Mouse (Mus musculus): ENCODE measurements around the gene Pgm5. TPM values are rescaled to one million over a fixed set of nuclear protein-coding genes. Genes with fewer than 3 reads are reported as not detected.

Pgm5 gene
- 0.44 and 0.74 TPM in 2 replicates for polyA plus RNA-seq (2015; fragmentation: Nextera tagmentation; extraction: Ambion mirVana)

DNA sequence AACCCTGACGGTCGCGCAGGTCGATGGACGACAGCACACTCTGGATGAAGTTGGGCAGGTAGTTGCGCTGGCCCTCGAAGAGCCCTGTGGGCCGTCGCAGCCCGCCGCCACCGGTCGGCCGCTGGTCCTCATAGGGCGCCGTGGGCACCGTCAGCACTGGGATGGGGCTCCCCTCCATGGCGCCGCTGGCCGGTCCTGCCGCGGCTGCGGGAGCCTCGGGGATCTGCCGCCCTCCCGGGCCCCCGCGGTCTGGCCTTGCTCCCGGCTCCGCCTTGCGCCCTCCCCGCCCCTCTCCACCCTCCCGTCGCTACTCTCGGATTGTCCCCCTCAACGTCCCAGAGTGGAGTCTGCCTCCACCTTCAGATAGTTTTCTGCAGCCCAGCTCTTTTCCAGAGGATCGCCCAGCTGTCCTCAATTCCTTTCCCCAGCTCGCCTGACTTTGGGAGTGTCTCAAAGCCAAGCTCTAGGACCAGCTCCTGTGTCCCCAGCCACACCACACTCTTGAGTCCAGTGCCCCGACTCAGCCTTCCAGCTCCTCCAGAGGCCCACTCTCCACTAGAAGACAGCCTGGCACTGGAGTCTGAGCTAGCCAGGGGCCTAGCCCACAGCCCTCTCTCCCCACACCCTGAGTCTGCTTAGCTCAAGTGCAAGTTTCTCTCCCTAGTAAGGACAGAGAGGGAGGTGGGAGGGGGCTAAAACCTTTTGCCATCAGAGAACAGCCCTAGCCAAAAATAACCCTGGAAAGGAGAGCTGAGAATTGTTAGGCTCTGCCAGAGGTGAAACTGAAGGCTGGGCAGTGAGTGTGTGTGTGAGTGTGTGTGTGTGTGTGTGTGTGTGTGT lies at the start of gene Pgm5:
Pgm5 (minus strand) TSS at position 244 of the 840 bp plus-strand sequence.
- 1% methylated on average over 39 of the region's 39 CpGs for WGBS
- peak within 1 kb of the TSS; percentile 54 for H3K4me2 ChIP-seq
- peak within 1 kb of the TSS; percentile 4; the same call in 1 of the 2 replicates for H3K9ac ChIP-seq
- H3K27ac ChIP-seq = no peak within 1 kb of the TSS
- H3K4me3 ChIP-seq = peak within 1 kb of the TSS; percentile 29
- peaks cover 23% of the 10 kb centered on the region for H3K27me3 ChIP-seq (replicated peaks)
- H3K36me3 ChIP-seq (replicated peaks) = no peaks in the 10 kb centered on the region
- peak; percentile 39; the same call in 1 of the 2 replicates for ATAC-seq (replicated peaks)
- no peaks in the 10 kb centered on the region for H3K9me3 ChIP-seq
- H3K4me1 ChIP-seq = peaks cover 7% of the 10 kb centered on the region

- Histone ChIP-seq H3K36me3 (replicated peaks) (no peaks in the 10 kb centered on the region), H3K4me3 (no peak overlapping the region), H3K4me2 (no peak overlapping the region), H3K27me3 (replicated peaks) (peaks cover 8% of the 10 kb centered on the region; the same call in 1 of the 2 replicates), H3K9ac (no peak overlapping the region), H3K27ac (no peak overlapping the region), H3K4me1 (no peaks in the 10 kb centered on the region), H3K9me3 (no peaks in the 10 kb centered on the region)
- WGBS = 90% methylated on average over 3 of the region's 3 CpGs
- no peak for ATAC-seq (replicated peaks)
These were observed 46.9 kb upstream of the Pgm5 start for GRCm38 (mm10) chr19:24908385-24909155.

DNA sequence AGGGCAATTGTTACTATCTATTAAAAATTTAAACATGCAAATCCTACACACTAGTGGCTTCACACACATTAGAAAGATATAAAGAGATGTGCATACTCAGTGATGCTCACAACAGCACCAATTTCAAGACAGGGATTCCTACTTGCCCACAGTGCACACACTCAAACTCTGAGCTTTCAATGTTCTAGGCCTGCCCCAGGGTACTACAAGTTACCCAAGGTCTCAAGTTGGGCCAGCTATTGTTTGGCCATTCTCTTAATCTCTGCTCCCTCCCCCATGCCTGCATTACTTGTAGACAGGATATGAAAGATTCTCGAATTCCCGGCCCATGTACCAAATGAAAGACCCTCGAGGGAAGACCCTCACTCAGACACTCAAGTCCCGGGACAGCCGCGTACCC lies 46.0 kb upstream of the Pgm5 start:
- Histone ChIP-seq H3K27me3 (replicated peaks) (peaks cover 16% of the 10 kb centered on the region), H3K4me1 (no peaks in the 10 kb centered on the region), H3K9me3 (no peaks in the 10 kb centered on the region), H3K9ac (no peak overlapping the region), H3K4me2 (no peak overlapping the region), H3K36me3 (replicated peaks) (no peaks in the 10 kb centered on the region), H3K27ac (no peak overlapping the region), H3K4me3 (no peak overlapping the region)
- 89% methylated on average over 6 of the region's 6 CpGs for WGBS
- no peak for ATAC-seq (replicated peaks)

GRCm38 (mm10) chr19:24902821-24903220 lies 41.2 kb upstream of the Pgm5 start:
- no peak for ATAC-seq (replicated peaks)

GRCm38 (mm10) chr19:24902256-24902655 lies 40.6 kb upstream of the Pgm5 start:
- Histone ChIP-seq H3K27me3 (replicated peaks) (peaks cover 60% of the 10 kb centered on the region), H3K4me2 (no peak overlapping the region), H3K9me3 (no peaks in the 10 kb centered on the region), H3K4me3 (no peak overlapping the region), H3K9ac (no peak overlapping the region), H3K27ac (no peak overlapping the region), H3K36me3 (replicated peaks) (no peaks in the 10 kb centered on the region), H3K4me1 (peaks cover 27% of the 10 kb centered on the region)
- no peak for ATAC-seq (replicated peaks)
- WGBS = 8% methylated on average over 2 of the region's 2 CpGs

More at GRCm38 (mm10) chr19:24902821-24903220, 41.2 kb upstream of the Pgm5 start:
- 47% methylated on average over 2 of the region's 2 CpGs for WGBS
- H3K4me2 ChIP-seq = no peak overlapping the region
- H3K36me3 ChIP-seq (replicated peaks) = no peaks in the 10 kb centered on the region
- no peak overlapping the region for H3K4me3 ChIP-seq
- peaks cover 23% of the 10 kb centered on the region for H3K4me1 ChIP-seq
- no peak overlapping the region for H3K9ac ChIP-seq
- H3K9me3 ChIP-seq = no peaks in the 10 kb centered on the region
- no peak overlapping the region for H3K27ac ChIP-seq
- peaks cover 57% of the 10 kb centered on the region for H3K27me3 ChIP-seq (replicated peaks)

- H3K36me3 ChIP-seq (replicated peaks) = no peaks in the 10 kb centered on the region
- ATAC-seq (replicated peaks) = no peak
- H3K27me3 ChIP-seq (replicated peaks) = peaks cover 64% of the 10 kb centered on the region
- no peak overlapping the region for H3K9ac ChIP-seq
- peaks cover 30% of the 10 kb centered on the region for H3K4me1 ChIP-seq
- H3K9me3 ChIP-seq = no peaks in the 10 kb centered on the region
- no peak overlapping the region for H3K4me3 ChIP-seq
- H3K27ac ChIP-seq = no peak overlapping the region
- no peak overlapping the region for H3K4me2 ChIP-seq
- 8% methylated on average over 3 of the region's 3 CpGs for WGBS
These were observed 40.0 kb upstream of the Pgm5 start for GRCm38 (mm10) chr19:24901666-24902065.

- Histone ChIP-seq H3K27me3 (replicated peaks) (peaks cover 72% of the 10 kb centered on the region), H3K27ac (no peak within 1 kb of the TSS), H3K9ac (no peak within 1 kb of the TSS; the same call in 1 of the 2 replicates), H3K4me2 (peak within 1 kb of the TSS; percentile 62), H3K4me1 (peaks cover 30% of the 10 kb centered on the region), H3K4me3 (peak within 1 kb of the TSS; percentile 36), H3K36me3 (replicated peaks) (no peaks in the 10 kb centered on the region), H3K9me3 (no peaks in the 10 kb centered on the region)
- 0 out of 2 replicates have a peak, but pooled peaks have one; percentile 21 for ATAC-seq (replicated peaks)
- WGBS = under 1% methylated on average over 27 of the region's 27 CpGs
These were observed 39.0 kb upstream of the Pgm5 start, which contains the start of gene Foxd4 for GRCm38 (mm10) chr19:24900581-24901220. Foxd4 (minus strand) TSS chr19:24901197.

DNA sequence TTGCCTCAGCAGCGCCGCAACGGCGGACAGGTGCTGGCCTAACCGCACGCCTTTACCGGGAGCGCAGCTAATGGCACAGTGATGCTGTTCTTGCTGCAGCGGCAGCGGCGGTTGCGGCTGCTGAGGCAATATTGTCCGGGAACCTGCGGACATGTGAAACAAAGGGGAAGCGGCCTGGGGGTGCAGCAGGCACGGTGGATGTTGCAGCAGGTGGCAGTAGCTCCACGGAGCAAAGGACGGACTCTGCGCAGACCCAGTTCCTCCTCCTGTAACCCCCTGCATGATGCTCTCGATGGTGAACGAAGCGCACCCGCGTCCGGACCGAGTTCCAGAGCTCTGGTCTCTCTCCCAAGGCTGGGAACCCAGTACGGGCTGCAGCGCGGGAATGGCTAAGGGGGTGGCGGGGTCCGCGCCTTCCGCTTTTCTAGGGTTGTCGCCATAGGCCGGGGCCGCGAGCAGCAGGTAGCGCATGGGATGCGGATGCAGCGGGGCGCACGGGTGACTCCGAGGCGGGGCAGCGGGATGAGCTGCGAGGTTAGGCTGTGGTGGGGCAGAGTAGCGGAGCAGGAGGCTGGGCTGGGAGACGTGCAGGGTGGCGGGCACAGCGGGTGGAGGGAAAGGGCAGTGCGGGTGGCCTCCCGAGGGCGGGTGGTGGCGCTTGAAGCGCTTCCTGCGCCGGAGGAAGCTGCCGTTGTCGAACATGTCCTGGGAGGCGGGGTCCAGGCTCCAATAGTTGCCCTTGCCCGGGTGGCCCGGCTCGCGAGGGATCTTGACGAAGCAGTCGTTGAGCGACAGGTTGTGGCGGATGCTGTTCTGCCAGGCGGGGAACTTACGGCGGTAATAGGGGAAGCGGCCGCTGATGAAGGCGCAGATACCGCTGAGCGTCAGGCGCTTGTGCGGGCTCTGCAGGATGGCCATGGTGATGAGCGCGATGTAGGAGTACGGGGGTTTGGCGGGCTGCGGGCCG lies 38.2 kb upstream of the Pgm5 start:
- Histone ChIP-seq H3K27ac (no peak overlapping the region), H3K9me3 (no peaks in the 10 kb centered on the region), H3K9ac (no peak overlapping the region; the same call in 1 of the 2 replicates), H3K36me3 (replicated peaks) (no peaks in the 10 kb centered on the region), H3K4me2 (peak overlapping the region; percentile 62), H3K4me3 (peak overlapping the region; percentile 36), H3K4me1 (peaks cover 30% of the 10 kb centered on the region), H3K27me3 (replicated peaks) (peaks cover 81% of the 10 kb centered on the region)
- WGBS = under 1% methylated on average over 83 of the region's 84 CpGs
- peak; percentile 57 for ATAC-seq (replicated peaks)

GRCm38 (mm10) chr19:24898737-24899577 lies 37.3 kb upstream of the Pgm5 start:
- Histone ChIP-seq H3K4me2 (peak overlapping the region; percentile 62), H3K36me3 (replicated peaks) (no peaks in the 10 kb centered on the region), H3K27ac (no peak overlapping the region), H3K9ac (no peak overlapping the region), H3K4me1 (peaks cover 30% of the 10 kb centered on the region), H3K4me3 (peak overlapping the region; percentile 36), H3K27me3 (replicated peaks) (peaks cover 75% of the 10 kb centered on the region), H3K9me3 (no peaks in the 10 kb centered on the region)
- whole genome bisulfite sequencing = 2% methylated on average over 34 of the region's 34 CpGs
- ATAC-seq (replicated peaks) = no peak

- ATAC-seq (replicated peaks) = no peak
- Histone ChIP-seq H3K9ac (no peak overlapping the region), H3K36me3 (replicated peaks) (no peaks in the 10 kb centered on the region), H3K27me3 (replicated peaks) (peaks cover 70% of the 10 kb centered on the region), H3K9me3 (no peaks in the 10 kb centered on the region), H3K4me1 (peaks cover 30% of the 10 kb centered on the region), H3K4me3 (no peak overlapping the region), H3K4me2 (no peak overlapping the region), H3K27ac (no peak overlapping the region)
- under 1% methylated on average over 20 of the region's 20 CpGs for WGBS
These were observed 36.5 kb upstream of the Pgm5 start for GRCm38 (mm10) chr19:24897896-24898736.
